Mouse (Mus musculus) skeletal muscle tissue, adult 2 months (tissue): ENCODE measurements at regions not wholly inside any gene's neighbourhood (a gene's known extent, or its start where the extent isn't known, plus 50 kb on each side); places are given as distances from the start of the nearest gene placed in this dataset.
A peak's percentile ranks its signal among the peaks of the same experiment; 100 is the strongest.
"Not testable (repeated sequence)": the region's sequence is repeated elsewhere in the genome, so short reads cannot be mapped to it uniquely, and the experiment has no call there.

ENCODE experiments used
- DNase-seq: peaks from one replicate; pipeline ENCODE4 v3.0.0-alpha.2; 2012; ENCODE audit warnings: low read depth, low spot score

GRCm38 (mm10) chr1:184669173-184669572, 63.2 kb downstream of the Hlx start:
- DNase-seq = not testable (repeated sequence)

- no peak for DNase-seq
These were observed 64.0 kb downstream of the Hlx start for GRCm38 (mm10) chr1:184668428-184668827.

DNA sequence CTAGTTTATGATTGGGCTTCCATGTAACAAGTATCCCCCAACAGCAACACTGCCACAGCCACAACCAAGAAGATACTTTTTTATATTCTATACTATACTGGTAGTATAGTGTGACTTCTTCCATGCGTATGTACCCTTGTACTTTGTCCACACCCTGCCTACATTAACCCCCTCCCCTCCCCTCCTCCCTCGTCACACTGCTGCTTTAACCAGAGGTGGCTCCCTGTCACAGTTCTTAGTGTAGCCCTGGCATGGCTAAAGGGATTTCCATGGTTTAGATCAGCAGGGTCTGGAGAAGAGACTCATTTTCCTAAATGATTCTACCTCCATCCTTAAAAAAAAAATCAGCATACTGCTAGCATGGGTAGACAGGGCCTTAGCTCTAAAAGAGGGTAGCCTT, 64.4 kb downstream of the Hlx start:
- DNase-seq = no peak

GRCm38 (mm10) chr1:184665243-184665642, 67.2 kb downstream of the Hlx start:
- no peak for DNase-seq

DNA sequence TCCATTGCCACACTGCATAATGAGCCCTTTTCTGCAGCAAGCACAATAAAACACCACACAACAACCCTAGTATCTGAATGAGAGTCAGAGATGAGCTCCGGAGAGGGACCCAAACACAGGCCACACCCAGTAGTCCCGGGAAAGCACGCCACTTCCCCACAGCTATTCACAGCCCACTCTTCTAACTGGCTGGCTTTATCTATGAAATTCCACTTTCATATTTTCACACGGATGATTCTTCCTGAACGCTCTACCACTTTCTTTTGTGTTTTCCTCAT, 68.4 kb downstream of the Hlx start:
- no peak for DNase-seq

GRCm38 (mm10) chr1:184663300-184664097, 68.9 kb downstream of the Hlx start:
- no peak for DNase-seq

DNA sequence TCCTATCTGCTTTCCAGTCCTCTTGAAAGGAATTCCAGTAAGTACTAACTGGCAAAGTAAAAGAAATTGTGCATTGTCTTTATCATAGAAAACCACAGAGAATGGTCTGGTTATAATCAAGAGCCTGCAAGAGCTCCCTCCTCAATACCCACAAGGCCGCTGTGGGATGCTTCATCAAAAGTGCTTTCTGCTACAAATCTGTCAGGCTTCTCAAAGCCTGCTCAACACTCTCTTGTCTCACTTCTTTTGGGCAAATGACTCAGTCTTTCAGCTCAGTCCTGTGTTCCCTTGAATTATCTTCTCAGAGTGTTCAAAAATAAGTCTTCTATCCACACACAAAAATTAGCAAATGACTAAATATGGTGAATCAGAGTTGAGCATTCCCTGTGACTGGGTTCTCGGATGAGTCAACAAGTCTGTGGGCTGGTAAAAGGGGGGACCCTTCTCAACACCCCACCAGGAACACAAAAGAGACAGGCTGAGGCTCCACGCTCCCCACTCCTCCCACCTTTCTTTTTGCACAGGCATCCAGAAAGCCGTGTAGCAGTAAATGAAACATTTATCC, 81.8 kb downstream of the Hlx start:
- no peak for DNase-seq

GRCm38 (mm10) chr1:184647920-184648540, 84.4 kb downstream of the Hlx start:
- no peak for DNase-seq

GRCm38 (mm10) chr1:184644767-184645598, 87.4 kb downstream of the Hlx start:
- no peak for DNase-seq

GRCm38 (mm10) chr1:184630695-184631475, 101.5 kb downstream of the Hlx start:
- DNase-seq = no peak

DNA sequence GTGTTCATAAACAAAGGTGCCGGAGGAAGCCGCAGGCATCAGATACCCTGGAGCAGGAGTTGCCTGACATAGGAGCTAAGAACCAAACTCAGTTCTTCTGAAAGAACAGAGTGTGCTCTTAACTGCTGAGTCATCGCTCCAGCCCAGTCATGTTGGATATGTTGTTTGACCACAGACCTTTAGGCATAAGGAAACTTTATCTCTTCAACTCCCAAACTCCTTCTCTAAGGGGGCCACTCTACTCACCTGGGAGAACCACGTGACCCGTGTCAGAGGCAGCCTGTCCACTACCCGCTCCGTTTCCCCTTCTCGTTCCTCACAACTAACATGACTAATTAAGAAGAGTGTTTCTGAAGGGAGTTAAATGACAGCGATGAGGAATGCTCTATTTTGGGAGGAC, 103.2 kb downstream of the Hlx start:
- DNase-seq = peak; percentile 75

DNA sequence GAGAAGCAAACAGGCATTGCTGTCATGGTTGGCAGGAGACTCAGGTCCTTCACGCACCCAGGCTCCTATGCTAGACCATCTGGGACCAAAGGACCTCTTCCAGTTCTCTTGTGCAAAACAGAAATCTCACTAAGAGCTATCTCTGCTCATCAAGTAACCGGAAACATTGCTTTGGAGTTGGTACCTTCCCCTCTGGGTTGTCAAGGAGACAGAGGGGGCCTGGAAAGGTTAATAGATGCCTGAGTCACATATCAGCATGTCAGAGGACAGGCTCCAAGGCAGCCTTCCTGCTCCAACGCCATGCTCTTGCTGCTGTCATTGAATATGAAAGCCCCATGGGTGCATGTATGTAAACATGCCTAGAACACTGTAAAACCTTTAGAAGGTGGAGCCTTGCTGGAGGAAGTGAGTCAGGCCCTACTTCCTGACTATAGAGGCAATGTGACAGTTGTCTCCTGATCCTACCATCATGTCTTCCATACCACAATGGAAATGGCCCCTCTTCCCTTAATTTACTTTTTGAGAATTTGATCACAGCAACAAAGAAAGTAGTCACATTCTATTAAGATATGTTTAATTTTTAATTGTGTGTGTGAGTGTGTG, 103.8 kb downstream of the Hlx start:
- no peak for DNase-seq

DNA sequence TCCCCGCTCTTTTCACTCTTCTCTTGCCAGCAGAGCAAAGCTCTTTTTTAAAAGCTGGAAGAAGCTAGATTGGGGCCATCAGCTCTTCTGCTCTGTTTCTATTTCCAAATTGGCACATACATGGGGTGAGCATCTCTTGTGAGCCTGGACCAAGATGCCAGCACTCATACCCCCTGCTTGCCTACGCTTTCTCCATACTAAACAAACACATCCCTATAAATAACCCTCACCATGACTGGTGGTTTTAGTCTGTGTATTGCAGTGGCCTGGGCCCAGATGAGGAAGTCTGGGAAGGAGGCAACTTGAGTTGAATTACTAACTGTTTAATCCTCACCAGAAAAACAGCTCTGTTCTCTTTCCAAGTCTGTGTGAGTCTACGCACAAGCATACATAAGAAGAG, 110.0 kb downstream of the Hlx start:
- no peak for DNase-seq

- no peak for DNase-seq
These were observed 110.5 kb downstream of the Hlx start for GRCm38 (mm10) chr1:184621950-184622349.

- DNase-seq = peak; percentile 35
These were observed 114.5 kb downstream of the Hlx start for GRCm38 (mm10) chr1:184617853-184618454.

DNA sequence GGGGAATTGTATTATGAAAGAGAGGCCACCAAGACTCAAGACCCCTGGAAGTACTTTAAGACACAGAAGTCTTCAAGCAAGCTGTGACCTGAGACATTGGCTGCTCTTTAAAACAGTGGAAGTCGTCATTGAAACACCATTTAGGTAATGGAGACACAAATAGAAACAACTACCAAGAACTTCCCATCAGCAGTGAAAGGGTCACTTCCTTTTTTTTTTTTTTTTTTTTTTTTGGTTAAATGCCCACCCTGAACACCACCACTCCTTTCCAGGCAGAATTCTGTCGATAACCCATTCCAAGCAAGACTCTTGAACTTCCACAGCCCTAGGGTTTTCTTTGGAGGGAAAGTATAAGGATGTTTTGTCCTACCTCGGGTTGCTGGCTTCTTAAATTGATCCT, 116.4 kb downstream of the Hlx start:
- no peak for DNase-seq

DNA sequence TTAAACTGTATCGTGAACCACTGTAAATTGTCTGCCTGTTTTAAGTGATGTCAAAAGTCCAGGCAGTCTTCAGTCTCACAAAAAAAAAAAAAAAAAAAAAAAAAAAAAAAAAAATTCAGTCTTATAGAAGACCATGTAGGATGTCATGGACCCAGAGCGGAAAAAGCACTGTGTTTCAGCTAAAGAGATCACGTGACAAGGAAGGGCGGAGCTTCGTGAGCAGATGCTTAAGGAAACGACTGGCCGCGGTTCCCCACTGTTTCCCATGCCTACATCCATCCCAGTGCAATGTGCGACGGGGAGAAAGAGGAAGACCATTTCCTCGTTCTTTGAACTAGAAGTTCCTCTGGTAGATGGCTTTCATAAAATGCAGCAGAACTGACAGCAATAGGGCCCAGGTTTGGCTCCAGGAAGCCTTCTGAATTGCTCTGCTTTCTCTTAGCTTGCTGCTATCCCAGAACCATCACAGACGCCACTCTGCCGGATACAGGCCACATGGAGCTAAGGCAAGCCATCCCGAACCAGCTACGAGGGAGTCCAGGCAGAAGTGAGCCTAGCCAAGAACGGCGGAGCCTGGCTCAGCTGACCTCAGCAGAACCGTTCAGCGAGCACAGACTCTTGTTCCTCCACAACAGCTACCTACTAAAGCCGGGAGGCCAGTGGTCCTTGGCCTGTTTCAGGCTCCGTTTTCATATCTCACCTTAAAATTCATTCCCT, 117.6 kb downstream of the Hlx start:
- no peak for DNase-seq

DNA sequence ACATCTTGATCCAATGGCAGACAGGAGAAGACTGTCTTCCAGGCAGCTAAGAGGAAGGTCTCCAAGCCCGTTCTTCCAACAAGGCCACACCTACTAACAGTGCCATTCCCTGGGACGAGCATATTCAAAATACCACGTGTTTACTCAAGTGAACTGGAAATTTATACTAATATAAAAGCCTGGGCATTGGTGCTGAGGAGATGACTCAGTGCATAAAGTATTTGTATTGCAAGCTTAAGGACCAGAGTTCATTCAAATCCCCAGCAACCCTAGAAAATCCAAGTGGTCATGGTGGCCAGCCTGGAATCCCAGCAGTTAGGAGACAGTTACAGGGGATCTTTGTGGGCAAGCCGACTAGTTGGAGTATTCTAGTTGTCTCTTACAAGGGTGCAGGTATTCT, 119.5 kb downstream of the Hlx start:
- DNase-seq = no peak

DNA sequence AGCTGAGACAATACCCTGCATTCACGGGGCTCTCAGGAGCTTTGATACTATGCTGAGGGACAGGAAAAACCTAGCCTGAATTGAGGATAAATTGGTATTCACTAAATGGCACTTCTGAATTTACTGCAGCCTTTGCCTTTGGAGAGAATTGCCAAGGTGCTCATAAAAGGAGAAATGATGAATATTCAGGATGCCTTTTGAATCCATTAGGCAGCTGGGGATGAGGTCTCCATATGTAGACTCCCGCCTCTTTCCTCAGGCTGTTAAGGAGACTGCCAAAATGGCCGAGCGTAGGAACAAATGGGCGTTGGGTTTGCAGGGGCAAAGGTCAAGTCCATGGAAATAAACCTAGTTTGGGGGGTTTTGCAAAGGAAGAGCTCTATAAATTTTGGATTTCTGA, 123.5 kb downstream of the Hlx start:
- no peak for DNase-seq

DNA sequence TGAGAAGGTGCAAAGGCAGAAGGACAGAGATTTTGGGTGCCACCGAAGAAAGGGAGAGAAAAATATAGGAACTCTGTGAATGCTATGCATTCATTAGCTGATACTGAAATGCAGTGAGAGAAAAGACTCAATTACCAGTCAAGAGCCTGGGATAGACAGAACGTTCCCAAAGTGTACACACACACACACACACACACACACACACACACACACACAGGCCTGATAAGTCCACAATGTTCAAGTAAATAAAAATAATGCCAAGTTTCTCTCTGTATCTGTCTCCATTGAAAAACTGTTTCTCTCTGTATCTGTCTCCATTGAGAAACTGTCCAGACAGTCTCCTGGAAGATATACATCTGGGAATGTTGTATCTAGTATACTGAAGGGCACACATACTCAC, 124.1 kb downstream of the Hlx start:
- DNase-seq = no peak
